Mouse (Mus musculus) kidney, postnatal 10 days (tissue): ENCODE data around the gene Plcxd2.
A peak's percentile ranks its signal among the peaks of the same experiment; 100 is the strongest.

Experiments used
- DNase-seq: peaks from one replicate; pipeline ENCODE4 v3.0.0; 2021; ENCODE audit warnings: mixed read lengths

Plcxd2 gene

DNA sequence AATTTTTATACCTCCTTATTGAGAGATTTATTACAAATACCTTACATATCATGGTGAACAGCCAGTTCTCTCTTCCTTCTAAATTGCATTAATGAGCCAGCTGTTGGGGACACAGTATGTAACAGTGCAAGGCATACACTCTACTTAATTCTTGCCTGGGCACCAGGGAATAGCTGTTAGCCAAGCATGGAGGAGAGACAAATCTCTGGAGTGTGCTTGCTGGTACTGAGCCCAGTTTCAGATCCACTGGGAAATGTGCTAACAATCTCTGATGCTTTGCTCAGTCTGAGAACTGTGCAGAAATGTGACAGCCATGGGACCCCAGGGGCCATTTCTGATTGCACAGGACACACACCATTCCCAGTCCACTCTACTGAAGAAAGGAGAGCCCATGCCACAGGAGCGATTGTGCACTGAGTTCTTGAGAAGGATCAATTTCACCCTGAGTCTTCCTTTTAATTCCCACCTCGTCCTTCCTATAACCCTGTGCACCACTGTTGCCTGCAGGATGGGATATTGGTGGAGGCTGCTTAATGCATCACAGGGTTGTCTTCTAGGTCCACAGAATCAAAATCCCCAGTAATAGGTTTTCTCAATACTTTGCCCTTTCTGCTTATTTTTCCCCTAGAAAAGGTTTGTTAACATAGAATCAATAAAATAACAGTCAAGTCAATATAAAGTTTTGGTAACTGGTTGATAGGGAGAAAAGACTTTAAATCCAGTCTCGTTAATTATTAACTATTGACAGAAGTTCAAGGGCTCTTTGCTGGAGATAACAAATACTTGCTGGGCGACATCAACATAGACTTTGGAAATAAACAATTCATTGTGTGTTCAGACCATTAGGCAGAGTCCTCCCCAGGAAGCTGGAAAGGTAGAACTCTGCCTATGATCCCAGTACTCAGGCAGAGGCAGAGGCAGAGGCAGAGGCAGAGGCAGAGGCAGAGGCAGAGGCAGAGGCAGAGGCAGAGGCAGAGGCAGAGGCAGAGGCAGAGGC, 25.1 kb downstream of the Plcxd2 start:
- DNase-seq: no peak

DNA sequence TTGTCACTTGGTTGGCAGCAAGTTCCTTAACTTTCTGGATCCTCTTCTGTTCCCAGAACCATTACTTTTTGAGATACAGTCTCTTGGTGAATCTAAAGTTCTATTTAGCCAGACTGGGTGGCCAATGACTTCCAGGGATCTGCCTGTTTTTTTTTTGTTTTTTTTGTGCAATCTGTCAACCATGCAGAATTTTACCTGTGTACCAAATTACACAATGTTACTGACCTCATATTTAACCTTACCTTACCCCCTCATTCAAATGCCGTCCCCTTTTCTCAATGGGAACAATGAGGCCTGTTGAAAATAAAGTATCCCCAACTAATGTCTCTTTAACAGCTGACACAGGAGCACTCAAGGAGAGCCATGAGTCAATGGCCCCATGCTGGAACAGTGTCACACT, 33.8 kb downstream of the Plcxd2 start:
- no peak for DNase-seq

DNA sequence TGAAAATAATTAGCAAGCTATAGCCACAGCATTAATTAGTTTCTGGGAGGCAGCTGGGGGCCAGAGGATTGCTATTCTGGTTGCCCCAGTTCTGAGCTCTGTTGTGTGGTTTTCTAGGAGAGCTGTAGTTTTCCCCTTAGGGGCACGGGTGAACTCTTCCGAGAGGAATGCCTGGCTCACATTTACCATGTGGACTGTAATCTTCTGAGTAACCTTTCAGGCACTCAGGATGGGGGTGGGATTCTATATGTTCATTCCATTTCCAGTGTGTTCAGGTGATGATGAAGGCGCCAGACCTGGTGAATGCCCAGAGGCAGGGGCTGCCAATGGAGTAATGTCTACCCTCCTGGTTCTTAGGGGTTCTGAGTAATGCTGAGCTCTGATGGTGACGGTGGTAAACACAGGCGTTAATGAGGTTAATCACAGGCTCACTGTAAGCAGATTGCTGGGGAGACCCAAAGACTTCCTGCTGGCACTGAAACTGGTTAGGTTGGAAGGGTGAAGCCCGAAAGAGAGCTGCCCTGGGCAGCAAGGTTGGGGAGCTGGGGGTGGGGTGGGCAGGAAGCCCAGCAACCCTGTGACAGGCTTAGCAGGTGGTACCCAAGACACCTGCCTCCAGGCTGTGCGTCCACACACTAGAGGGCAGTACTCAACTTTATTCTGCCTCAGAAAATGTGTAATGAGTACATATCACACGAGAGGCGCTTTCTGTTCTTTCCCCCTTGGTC, 35.9 kb downstream of the Plcxd2 start:
- peak; percentile 42 for DNase-seq

DNA sequence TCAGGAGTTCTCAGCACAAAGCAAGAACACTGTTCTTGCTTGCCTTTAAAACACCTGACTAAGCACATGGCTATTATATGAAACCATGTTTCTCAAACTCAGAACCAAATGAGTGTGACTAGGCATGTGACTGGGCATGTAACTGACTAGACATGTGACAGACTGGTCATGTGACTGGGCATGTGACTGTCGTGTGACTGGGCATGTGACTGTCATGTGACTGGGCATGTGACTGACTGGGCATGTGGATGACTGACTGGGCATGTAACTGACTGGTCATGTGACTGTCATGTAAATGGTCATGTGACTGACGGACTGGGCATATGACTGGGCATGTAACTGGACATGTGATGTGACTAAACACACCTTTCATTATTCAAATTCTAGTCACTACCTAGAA, 39.8 kb downstream of the Plcxd2 start:
- DNase-seq: no peak

DNA sequence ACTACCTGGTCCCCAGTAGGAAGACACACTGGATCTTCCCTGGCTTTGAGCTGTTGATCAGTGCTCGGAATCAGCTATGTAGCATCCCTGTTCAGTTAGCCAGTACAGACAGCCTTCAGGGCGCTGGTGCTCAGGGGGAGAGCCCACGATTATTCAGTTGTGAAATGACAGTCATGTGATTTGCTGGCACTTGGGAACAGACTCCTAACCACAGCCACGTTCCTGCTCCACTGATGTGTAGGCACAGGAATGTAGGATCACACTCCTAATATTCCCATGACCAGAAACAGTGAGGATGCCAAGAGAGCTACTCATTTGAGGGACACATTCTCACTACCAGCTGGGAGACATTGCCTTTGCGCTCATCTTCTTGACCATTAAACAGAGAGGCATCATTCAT, 41.3 kb downstream of the Plcxd2 start:
- DNase-seq: no peak

DNA sequence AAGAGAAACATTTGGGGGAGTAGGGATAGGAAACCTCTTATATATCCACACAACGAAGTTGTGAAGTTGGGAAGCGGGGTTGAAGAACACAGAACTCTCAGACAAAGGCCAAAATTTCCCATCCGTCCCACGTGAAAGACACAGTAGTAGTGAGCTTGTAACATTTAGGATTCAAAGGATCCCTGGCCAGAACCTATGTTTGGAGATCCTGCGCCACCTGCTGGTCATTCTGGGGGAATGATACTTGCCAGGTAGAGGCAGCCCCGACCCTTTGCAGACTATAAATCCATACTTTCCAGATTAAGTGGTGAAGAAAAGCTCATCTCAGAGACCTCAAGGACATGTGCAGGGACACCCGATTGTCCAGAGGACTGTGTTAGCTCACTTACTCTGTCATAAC, 42.5 kb downstream of the Plcxd2 start:
- DNase-seq: peak; percentile 87

DNA sequence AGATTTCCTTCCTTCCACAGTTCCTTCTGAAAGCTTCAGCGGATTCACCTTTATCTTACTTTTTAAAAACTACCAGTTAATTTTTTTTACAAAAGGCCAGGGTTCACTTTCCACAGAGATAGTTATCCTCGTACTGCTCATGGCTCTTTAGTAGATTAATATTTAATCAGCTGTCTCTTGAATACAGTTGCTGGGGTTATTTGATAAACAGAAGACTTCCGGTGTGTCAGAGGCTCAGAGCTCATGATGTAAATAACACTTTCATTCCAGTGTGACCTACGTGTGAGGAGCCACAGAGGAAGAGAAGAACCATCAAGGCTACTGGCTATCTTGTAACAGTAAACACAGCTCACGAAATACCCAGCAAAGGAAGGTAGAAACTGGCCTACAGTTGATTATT, 43.4 kb downstream of the Plcxd2 start:
- DNase-seq: no peak

DNA sequence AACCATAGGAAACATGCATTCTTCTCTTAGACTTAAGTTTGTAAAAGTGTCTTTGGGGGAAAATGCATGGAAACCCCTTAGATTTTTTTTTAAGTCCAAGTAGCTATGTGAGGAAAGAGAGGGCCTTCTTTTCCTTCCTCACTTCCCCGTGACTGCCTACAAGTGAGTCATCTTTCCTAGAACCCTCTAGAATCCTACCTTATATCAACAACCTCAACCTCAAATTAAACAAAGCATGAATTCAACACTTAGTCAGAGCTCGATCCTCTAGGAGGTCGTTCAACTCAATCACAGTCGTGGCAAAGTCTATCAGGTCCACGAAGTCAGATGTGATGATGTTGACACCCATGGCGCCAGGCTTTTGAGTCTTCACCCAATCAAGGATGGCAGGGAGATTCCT, 45.2 kb downstream of the Plcxd2 start:
- DNase-seq: no peak

DNA sequence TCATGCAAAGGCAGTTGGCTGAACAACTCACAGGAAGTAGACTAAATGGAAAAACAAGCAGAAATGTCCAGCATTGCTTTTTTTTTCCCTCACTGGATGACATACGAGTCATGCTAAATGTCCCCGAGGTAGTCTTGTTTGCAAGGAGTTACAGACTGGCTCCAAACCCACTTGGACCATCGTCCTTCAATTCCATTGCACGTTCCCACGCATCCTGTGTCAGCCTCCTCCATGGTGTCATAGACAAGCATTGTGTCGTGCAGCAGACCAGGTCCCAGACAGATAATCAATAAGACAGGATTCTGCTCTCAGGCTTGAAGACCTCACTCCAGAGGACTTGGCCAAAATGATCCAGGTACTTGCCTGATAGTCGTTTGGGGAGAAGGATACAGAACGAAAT, 46.2 kb downstream of the Plcxd2 start:
- no peak for DNase-seq

DNA sequence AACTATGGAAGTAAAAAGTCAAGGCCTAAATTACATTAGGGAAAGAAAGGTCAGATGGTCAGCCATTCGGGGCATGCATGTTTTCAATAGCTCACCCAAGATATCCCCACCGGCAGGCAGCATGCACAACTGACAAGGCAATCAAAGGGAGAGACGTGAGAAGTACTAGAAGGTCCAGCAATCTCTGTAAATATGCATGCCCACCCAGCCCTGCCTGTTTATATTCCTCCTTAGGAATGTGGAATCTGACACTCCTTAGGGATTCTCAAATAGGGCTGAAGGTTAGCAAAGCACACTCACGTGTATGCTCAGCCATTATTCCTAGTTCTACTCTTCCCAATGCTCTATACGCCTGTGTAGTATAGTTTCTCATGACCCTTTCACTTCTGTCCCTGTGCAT, 46.9 kb downstream of the Plcxd2 start:
- no peak for DNase-seq

DNA sequence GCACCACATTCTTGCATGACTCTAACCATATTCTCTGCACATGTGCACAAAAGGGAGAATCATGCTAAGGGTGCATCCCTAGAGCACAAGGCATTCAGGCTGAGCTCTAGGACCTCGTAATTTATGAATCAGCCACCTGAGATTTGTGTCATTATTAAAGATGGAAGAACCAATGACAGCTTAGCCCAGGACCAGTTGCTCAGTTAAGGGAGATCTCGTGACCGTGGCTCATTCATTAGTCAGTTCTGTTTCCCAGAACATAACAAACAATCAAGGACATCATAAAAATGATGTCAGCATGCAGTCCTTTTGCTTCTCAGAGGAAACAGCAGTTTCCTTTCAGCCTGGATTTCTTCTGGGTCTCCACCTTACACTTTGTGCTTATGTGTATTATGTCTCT, 49.0 kb downstream of the Plcxd2 start:
- no peak for DNase-seq

DNA sequence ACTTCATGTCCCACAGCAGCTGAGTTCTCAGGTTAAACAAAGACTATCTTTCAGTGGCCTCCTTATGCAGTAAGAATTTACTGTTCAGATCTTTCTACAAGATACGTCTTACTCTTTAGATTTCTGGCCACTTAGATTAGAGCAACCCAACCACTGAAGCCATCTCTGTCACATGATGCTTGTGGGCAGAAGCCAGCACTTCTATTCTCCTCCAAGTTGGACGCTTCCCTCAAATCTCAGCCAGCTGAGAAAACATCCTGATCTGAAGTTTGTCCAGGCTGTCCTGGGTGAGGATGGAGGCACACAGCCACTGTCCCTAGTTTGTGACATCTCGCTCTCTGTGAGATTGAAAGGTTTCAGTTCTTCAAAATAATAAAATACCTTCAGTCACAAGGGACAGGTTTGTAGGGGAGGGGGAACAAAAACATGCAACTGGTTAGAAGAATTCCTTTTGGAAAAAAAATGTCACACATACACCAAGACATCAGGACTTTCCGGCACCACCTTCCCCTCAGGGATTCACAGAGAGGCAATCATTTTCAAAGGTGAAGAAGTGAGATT, 53.5 kb downstream of the Plcxd2 start:
- no peak for DNase-seq

DNA sequence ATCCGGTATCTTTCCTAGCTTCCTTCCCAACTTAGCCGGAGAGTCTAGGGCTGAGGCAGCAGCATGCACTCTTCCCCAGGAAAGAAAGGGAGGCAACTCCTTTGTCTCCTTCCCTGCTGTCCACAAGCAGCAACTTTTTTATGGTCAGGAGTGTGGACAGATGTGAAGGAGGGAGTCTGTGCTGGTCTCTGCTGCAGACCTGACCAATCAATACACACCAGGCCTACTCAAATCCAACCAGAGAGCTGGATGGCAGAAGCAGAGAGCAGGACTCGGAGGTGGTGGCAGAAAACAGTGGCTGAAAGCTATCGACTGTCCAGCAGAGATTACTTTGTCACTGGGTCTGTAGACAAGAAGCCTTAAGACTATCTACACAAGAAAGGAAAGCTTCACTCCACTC, 56.6 kb downstream of the Plcxd2 start, which contains the start of gene Phldb2:
Phldb2 (minus strand) TSS at position 205 of the 400 bp plus-strand sequence.
- peak; percentile 46 for DNase-seq

DNA sequence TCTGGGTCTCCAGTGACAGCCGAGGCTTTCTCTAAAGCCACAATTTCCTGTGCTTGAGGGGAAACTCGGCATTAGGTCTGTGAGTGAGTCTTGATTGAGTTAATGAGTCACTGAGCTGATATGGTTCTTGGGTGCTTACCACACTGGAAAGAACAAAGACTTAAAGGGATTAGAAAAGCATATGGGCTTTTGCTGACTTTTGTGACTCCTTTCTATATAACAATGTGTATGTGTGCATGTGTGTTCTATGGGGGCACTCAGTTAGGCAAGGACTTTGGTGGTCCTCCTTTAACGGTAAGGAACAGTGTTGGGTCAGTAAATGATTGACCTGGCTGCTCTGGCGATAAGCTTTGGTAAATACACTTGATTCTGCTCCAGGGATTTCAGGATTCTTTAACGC, 57.5 kb downstream of the Plcxd2 start:
- DNase-seq: peak; percentile 24

DNA sequence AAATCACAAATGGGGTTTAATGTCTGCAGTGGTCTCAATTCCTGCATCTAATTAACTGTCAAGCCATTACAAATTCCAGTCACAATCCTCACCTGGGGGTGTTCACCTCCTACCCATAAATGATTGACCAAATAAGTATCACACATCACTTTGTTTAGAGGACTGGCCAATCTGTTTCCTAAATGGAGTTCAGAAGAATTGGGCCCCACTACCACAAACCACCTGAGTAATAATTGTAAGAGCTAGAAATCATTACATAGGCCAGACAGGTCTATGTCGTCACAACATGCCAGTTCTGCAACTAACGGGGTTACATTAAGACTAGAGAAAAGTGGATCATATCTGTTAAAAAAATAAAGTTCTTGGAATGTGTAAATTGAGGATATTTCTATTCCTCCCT, 58.0 kb downstream of the Plcxd2 start:
- no peak for DNase-seq

DNA sequence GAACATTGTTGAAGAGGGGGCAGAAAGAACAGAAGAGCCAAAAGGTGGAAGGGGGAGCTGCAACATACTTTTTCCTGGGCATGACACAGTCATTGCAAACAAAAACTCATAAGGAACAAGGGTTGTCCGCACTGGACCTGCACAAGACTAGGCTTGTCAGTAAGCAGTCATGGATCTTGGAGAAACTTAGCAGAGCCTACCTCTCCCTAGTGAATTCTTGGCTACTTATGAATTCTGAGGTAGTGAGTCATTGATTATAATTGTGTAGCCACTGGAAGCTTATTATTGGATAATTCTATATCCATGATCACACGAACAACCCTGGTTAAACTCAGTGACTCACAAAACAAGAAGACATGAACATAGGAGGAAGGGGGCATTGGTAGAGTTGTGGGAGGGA, 63.7 kb downstream of the Plcxd2 start:
- DNase-seq: no peak

DNA sequence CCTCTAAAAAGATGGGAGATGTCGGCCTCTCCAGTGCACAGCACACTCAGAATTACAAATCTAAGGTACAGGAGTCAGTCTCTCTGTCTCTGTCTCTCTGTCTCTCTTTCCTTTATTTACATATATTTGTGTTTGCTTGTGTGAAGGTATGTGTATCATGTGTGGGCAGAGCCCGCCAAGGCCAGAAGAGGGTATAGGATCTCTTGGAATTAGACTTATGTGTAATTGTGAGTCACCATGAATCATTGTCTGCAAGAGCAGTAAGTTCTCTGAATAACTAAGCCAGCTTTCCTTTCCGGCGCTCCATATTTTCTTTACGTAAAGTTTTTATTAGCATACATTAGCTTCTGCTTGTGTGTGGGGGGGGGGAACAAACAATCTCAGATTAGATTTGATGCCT, 64.4 kb downstream of the Plcxd2 start:
- DNase-seq: no peak

DNA sequence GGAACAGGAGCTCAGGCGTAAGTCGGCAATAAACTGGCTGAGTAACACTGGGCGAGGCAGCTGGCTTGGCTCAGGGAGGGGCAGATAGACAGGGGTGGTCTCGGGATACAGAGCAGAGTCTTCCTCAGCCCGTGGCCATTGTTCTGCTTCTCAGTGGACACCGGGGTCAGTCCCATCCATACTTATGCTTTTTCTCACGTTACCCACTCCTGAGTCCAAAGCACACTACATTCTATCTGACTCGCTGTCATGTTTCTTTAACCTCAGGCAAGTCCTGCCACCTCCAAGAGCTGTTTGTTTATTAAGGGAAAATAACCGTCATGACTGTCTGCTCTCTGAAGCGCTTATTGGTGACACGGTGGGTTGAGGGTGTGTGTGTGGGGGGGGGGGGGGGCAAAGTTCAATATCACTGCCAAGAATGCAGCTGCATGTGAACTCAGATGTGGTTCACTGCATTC, 64.8 kb downstream of the Plcxd2 start:
- DNase-seq: peak; percentile 34

DNA sequence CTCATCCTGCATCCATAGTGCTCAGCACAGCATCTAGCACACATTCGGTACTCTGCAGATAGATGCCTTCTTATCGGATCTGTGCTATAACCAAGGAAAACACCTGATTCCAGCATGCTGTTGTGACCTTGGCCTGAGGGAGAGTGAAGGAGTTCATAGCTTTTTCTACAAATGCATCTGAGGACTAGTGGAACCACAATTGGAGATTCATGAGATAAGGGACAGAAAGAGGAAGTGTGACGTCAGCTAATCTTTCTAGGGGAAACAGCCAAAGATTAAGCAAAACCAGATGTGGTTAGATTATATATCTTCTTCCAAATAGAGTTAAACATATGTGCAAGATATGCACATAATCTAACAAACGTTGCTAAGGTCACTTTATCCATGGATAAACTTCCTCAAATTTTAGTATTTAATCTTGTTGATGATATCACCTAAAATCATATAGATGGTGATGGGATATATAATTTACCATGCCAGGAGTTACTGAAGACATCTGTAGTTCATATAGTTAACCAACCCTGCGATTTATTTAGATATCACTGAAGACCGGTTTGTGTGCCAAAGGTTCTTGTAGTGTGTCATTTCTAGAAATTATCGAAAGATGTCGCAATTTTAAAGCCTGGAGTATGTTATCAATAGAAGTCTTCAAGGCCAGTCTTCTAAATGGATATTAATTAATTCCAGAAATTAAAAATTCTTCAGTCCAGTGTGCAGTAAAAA, 67.7 kb downstream of the Plcxd2 start:
- no peak for DNase-seq

DNA sequence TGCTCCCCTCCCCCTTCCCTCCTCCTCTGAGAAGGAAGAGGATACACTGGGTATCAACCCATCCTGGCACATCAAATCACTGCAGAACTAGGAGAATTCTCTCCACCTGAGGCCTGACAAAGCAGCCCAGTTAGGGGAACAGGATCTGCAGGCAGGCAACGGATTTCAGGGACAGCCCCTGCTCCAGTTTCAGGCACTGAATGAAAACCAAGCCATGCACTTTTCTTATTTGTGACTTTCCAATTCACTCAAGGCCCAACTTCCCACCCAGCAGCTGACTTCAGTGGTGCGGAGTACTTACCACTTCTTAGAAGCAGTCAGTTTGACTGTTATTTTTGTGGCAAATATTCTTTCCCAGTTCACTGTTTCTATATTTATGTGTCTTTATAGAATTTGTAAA, 69.3 kb downstream of the Plcxd2 start:
- no peak for DNase-seq

DNA sequence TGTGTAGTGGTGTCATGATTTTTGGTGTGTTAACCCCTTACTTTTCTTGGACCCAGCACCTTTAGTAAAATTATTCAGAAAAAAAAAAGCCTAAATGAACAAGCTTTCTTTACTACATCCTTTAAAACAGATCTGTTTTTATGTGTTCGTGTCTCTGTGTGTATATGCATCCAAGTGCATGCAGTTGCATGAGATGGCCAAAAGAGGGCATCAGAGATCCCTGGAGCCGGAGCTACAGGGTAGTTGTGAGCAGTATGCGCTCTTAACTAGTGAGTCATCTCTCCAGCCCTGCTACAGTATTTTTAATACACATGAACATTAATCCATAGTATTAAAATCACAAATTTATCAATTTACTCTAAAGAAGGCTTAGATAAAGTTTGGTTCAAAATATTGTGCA, 70.6 kb downstream of the Plcxd2 start:
- DNase-seq: no peak

DNA sequence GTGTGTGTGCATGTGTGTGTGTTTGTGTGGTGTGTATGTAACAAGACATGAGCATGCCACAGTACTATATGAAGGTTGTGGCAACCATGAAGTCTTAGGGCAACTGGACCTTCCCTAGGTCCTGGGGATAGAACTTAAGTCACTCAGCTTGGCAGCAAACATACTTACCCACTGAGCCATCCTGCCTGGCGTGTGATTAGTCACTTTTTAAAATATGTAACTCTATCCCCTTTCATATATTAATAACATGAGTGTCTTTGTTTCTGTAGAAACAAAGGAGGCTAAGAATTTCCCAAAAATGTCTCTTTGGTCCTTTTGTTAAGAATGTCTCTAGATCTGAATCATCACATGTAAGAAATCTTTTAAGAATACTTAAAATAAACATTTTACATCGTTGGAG, 72.6 kb downstream of the Plcxd2 start:
- DNase-seq: no peak

DNA sequence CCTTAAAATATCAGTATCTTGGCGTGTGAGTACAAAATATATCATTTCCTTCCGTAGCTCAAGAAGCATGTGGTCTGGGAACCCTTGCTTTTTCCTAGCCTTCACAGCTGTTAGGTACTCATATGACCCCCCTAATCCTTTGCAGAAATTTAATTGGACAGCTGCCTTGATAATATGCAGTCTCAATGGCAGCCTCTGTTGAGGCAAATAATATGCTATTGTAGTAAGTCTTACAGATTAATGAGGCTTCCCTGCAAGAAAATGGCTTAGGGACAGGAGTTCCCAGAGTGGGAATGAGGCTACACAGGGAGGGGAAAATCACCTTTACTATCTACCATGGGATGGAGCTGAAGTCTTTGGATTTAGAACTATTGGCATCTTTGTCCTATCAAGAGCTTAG, 73.5 kb downstream of the Plcxd2 start:
- DNase-seq: no peak
